Mouse (Mus musculus) right cerebral cortex, postnatal 14 days (tissue): ENCODE measurements around the gene Glis2.

ENCODE experiments used
- DNase-seq: peaks from one replicate; pipeline ENCODE4 v3.0.0; 2022

Glis2 gene

DNA sequence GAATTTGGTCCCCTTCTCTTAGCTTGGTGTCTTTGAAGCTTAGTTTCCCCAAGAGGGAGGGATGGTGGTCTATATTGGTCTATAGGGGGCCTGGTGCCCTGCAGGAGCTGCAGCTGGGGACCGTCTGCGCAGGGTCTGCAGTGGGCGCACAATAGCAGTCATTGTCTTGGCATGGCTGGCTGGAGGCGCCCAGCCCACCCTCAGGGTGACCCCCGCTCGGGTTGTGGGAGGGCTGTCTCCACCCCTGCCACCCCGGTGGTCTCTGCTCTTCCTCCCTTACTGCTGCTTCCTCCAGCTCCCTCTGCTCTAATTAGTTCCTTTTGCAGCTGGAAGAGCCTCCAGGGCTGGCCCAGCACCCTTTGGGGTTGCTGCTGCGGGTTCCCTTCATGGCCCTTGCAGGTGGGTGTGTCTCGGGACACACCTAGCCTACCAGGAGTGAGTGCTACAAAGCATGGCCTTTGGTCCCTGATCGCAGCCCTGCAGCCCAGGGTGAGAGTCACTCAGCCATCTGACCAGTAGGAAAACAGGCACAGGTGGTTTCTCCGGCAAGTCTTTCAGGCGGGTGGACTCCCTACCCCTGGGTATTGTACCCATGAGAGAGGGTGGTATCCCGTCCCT, 11.1 kb downstream of the Glis2 start:
- DNase-seq: no peak

DNA sequence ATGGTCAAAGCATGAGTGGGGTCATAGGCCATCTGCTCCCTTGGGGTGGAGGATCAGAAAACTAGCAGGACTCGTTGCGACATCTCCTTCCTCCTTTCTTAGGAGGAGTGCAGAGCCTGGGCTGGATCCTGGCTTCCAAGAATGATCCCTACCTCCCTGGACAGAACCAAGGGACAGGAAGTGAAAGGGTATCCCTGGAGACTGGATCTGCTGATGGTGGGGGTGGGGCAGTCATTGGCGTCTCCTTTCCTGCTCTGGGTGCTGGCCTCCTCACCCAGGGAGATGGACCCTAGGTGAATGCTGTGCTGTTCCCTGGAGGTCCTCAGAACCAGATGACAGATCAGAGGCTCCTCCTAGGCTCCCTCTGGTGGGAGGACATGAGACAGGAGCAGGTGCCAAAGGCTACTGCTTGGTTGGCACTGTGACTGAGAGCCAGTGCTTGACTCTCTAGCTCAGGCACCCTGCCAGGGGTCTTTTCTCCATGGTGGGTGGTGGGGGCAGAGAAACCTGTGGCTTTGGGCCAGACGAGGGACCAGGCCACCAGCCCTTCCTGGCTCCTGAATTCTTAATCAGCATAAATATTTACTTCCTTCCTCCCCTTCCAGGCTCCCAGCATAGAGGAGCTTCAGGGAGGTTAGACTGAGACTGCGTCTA, 12.0 kb downstream of the Glis2 start:
- peak; percentile 42 for DNase-seq

DNA sequence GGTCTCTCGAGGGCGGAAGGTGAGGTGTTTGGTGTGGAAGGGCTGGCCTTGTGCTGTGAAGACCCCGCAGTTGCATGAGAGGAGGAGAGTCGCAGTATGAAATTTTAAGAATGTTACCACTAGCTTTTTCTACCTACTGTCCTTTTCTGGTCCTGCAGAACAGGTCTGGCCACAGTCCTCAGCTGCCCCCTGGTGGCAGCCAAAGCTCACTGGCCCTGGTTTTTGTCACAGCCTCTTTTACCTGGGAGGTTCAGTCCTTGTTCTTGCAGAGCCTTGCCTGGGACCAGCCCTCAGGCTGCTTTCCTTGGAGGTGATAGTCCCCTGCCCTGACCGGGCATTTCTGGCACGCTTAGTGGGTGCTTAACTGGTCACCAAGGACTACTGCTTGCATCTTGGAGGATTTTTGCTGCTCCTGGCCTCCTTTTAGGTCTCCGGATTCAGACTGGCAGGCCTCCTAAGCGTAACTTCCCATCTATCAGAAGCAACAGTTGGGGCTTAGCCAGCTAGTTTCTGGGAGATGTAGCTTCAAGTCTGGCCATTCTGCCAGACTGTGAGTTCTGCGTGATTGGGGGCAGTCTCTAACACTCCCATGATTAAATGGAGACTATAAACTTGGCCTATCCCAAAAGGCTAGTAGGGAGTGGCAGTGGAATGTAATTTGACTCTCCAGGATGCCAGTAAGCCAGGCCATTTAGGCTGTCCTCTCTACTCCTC, 13.5 kb downstream of the Glis2 start:
- DNase-seq: peak; percentile 75

DNA sequence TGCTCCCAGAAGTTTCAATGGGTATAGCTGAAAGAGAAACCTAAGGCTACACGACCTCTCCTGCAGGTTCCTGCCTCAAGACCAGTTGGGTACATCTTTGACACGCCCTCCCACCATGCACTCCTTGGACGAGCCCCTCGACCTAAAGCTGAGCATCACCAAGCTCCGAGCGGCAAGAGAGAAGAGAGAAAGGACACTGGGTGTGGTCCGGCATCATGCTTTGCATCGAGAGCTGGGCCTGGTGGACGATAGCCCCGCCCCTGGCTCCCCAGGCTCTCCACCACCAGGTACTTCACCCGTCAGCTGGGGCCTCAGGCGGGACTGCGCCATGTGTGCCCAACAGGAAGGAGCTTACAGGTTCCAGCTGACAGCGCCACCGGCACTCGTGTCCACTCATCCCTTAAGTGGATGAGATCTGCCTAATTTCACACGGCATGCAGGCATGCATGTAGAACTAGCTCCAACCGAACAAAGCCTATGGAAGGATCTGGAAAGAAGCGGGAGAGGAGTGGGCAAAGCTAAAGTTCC, 14.1 kb downstream of the Glis2 start:
- no peak for DNase-seq

DNA sequence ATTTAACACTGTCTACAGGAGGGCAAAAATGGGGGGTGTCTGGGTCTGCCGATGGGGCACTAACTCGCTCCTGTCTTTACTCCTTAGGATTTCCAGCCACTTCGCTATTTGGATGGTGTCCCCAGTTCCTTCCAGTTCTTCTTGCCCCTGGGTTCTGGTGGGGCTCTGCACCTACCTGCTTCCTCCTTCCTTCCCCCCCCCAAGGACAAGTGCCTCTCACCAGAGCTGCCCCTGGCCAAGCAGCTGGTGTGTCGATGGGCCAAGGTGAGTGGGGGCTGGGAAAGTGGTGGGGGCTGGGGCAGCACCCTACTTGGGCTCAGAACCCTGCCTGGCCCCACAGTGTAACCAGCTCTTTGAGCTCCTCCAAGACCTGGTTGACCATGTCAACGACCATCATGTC, 16.7 kb downstream of the Glis2 start:
- no peak for DNase-seq

DNA sequence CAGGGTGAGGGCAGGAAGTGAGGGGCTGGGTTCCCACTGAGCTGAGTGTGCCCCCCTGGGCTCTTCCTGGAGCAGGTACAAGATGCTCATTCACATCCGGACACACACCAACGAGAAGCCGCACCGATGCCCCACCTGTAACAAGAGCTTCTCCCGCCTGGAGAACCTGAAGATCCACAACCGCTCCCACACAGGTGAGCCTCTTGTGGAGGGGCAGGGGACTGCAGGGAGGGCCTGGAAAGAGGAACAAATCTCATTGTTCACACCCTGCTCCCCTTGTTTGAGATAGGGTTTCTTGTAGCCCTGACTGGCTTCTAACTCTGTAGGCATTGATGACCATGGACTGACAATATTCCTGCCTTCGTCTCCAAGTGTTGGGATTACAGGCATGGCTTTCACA, 17.2 kb downstream of the Glis2 start:
- DNase-seq: no peak

DNA sequence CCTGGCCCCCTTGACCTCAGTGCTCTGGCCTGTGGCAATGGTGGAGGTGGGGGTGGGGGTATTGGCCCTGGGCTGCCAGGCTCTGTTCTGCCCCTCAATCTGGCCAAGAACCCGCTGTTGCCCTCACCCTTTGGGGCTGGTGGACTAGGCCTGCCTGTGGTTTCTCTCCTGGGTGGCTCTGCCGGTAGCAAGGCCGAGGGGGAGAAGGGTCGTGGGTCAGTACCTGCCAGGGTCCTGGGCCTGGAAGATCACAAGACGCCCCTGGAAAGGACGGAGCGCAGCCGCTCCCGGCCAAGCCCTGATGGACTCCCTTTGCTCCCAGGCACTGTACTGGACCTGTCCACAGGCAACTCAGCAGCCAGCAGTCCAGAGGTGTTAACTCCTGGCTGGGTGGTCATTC, 19.2 kb downstream of the Glis2 start:
- no peak for DNase-seq

DNA sequence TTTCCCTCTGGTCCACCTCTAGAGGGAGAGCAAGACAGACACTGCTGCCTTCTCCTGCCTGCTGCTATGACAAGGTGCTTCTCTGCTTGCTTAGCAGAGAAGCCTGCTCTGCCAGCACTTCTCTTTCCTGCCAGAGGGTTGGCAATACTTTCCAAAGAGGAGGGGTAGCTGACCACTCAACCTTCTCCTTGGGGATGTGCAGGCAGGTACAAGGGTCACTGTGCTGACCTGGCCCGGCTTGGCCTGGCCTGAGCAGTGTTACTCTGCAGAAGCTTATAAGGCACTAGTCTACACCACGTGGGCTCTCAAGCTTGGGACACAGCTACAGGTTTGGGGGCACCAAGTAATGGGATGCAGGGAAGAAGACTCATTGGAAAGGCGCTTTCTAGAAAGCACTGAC, 20.1 kb downstream of the Glis2 start:
- no peak for DNase-seq

DNA sequence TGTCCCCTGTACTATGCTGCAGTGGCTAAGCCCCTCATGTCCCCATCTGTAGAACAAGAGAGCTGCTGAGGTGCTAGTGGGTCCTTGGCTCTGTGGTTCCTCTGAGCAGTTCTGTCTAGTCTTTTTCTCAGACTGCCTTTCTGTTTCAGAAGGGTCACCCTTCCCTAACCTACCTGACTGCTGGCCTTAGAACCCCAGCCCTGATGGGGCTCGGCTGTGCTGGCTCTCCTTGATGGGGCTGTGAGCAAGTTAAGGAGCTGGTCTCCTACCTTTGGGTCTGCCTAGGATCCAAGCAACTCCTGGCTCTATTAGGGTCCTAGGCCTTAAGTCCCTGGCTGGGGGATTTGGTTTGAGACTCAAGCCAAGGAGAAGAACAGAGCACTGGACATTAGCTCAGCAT, 20.8 kb downstream of the Glis2 start:
- no peak for DNase-seq

DNA sequence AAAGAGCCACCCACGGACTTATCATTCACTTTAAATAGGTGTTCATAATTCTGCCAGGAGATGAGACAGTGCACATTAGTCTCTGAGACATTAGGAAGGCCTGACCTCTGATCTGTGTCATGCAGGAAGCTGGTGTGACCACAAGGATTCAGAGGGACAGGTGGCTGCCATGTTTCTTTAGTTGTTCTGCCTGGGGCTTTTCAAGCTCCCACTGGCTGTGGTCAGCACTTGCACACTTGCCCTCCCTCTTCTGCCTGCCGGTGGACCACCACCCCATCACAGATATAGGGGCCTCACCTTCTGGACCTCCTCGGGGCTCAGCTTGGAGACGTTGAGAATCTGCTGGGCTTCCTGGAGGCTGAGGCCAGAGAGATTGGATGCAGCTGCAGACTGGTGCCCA, 22.3 kb downstream of the Glis2 start:
- DNase-seq: no peak

DNA sequence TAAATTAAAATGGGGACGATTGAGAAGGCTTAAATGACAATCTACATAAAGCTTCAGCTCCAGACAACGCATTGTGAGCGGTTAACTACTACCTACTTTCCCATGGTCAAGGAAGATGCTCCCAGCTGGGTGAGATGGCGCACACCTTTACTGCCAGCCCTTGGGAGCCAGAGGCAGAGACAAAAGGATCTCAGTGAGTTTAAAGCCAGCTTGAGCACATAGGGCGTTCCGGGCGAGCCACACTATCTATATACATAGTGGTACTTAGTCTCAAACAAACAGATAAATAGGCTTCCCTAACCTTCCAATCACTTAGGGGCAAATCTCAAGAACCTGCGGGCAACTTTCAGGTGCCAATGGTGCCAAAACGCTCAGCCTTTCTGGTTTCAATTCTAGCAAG, 29.6 kb downstream of the Glis2 start:
- DNase-seq: no peak

DNA sequence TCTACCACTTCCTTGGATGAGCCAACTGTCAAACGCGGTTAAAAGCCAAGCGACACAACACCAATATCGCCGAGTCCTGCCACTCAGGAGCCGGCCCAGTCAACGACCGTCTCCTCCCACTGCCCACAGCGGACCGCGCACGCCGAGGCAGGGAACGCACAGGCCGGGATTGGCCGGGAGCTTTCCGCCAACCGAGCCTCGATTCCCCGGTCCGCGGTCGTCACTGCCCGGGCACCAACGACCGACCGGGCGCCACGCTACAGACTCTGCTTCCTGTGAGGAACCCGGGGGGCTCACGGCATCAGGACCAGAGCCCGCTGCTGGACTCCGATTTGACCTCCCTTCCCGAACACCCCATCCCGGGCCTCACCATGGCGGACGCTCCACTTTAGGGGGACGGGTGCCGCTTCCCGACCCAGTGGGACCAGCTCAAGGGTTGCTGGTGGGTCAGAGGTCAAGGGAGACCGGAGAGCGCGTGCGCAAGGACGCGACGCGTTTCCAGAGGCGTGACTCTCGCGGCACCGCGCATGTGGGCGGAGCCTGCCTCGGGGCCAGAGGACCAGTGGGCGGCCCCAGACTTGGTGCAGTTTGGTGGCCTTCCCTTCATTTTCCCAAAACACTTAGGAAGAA, 30.1 kb downstream of the Glis2 start, which contains the start of gene Pam16:
Gene Pam16, minus strand, starts transcription at position 508 of the 630 bp plus-strand sequence.
- DNase-seq: peak; percentile 93

DNA sequence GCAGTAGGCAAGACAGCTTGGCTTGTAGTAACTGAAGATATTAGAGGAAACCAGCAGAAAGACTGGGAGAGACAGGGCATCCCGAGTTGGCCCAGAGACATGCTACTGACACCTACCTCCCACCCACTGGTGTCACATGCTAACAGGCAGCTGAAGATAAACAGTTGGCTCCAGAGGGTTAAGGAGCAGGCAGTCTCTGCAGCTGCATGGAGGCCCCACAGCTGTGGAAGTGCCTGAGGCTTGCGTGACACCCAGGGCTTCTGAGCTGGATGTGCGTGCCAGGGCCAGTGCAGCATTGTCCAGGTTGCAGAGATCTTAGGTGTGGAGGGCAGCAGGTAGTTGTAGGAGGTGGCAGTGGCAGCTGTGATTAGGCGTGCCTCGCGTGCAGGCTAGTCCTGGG, 32.6 kb downstream of the Glis2 start:
- no peak for DNase-seq

DNA sequence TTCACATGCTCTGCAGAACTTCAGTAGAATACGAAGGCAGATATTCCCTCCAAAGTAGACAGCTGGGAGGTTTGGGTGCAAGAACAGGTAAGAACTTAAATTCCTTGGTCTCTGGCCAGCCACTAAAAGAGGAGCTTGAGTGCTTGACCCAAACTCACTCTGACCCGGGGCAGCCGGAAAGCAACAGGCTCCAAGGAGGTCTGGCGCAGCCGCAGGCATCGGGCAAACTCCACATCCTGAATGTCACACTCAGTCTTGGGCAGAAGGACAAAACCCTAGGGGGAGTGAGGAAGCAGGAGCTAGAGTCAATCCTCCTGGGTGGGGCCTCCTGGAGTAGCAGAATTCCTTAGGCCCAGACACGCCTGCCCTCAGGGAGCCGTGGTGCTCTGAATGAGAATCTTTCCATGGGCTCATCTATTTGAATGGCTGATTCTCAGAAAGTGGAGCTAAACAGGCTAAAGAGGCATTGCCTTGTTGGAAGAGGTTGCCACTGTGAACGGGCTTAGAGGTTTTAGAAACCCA, 34.4 kb downstream of the Glis2 start:
- no peak for DNase-seq

DNA sequence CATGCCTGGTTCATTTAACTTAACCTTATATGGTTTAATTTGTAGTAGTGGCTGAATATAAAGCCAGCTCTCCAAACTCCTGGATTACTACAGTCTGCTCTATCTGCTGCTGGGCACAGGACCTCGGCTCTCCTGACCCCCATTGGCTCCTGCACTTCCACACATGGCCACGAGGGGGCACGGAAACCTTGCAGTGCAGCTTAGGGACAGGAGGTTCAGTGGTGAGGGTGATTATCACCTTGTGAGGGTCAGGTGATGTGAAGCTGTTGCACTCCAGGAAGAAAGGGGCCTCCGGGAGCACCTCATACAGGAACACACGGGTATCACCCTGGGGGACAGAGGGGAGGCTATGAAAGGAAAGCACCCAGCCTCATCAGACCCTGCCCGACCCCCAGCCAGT, 35.4 kb downstream of the Glis2 start:
- DNase-seq: peak; percentile 75

DNA sequence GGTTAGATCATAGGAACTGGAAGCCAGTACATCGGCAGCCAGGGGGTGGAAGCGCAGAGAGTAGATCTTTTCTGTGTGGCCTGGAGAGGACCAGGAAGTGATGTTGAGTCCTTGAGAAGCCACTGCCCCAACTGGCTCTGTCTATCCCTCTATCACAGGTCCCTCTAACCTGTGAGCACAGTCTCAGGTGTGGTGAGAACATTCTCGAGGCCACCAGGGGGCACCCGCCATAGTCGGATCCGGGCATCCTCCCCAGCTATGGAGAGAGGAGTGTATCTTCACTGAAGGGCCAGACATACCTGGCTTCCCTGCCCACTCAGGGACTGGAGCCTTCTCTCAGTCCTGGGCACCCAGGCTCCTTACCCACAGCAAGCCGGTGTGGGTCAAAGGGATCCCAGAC, 37.5 kb downstream of the Glis2 start:
- DNase-seq: no peak

DNA sequence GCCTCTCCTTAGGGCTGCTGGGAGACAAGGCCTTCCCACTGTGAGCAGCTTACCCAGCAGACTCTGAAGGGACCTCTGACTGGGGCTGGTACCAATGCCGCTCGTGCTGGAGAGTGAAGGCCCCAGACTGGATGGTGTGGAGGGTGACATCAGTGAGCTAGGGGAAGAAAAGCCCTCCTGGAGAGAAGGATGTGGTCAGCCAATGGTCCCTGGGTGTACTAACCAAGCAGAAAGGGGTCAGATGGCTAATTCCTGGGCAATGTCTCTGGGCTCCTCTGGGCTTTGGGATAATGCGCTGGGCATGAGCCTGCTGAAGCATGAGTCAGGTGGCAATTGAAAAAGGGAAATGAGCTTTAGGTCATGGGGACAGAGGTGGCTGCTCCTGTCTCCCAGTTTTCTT, 39.1 kb downstream of the Glis2 start:
- DNase-seq: no peak

DNA sequence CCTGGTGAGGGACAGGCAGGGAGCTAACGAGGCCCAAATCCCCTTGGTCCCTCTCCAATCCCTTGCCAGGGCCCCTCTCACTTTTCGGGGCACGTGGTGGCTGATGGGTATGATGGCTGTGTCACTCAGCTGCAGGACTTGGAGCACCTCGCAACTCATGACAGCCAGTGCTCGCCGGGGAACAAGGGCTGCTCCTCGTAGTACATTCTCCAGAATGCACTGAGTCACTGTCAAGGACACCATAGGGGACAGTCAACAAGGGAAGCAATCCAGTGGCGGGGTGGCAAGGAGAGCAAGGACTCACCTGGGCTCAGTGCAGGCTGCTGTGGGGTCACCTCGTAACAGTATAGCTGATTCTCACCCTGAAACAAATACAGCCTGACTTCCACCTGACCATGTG, 40.2 kb downstream of the Glis2 start:
- DNase-seq: no peak

DNA sequence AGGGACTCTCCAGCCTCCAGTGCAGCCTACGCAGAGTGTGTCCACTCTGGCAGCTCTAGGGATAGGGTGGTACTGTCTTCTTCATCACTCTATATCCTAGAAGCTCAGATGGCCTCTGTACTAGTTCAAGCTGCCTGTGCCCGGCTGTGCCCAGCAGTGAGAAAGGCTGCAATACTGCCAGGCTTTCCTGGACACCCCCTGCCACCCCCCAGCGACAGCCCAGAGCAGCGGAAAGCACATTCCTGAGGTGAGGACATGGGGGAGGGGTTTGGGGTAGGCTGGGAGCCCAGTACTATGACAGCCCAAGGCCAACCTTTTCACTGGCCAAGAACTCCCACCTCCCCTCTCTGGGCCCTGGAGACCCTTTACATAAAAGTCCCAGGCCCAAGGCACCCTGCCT, 41.2 kb downstream of the Glis2 start:
- DNase-seq: no peak

DNA sequence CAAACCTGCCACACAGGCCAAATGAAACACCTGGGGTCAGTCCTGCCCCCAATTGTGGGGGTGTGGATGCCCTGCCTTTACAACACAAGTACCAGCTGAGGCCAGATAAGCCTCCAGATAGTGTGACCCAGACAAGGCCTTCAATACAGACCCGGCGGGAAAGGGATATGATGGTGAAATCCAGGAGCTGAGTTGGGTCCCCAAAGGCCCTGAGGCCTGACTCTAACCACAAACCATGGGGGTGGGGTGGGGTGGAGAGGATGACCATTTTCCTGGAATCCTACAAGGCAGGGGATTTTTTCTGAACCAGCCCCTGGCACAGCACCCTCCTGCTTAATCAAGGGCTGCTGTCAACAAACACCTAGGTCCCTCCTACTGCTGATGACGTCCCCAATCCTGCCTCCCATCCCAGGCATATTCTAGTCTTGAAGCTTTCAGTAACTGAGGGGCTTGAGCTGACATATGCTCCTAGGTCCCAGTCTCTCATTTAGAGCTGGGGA, 44.4 kb downstream of the Glis2 start:
- DNase-seq: no peak

DNA sequence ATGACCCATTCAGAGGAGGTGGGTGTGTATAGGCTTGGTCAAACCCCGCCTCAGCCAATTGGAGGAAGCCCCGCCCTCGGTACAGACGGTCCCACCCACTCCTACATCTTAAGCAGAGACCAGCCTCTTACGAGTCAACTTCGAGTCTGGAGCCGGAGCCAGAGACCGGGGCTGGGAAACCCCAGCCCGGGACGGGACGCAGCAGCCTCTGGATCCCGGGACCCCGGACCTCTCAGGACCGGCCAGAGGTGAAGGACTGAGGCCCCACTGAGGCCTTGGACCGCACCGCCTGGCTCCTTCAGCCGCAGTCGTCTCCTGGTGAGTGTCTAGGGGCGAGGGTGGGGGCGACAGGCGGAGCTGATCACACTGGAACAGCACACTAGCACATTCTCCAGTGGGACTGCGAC, 45.3 kb downstream of the Glis2 start, which contains the start of the genes Vasn and Dnaja3:
Gene Vasn, plus strand, starts transcription at position 111 of the 407 bp plus-strand sequence.
Gene Dnaja3, plus strand, starts transcription at position 159 of the 407 bp plus-strand sequence.
- DNase-seq: peak; percentile 66

DNA sequence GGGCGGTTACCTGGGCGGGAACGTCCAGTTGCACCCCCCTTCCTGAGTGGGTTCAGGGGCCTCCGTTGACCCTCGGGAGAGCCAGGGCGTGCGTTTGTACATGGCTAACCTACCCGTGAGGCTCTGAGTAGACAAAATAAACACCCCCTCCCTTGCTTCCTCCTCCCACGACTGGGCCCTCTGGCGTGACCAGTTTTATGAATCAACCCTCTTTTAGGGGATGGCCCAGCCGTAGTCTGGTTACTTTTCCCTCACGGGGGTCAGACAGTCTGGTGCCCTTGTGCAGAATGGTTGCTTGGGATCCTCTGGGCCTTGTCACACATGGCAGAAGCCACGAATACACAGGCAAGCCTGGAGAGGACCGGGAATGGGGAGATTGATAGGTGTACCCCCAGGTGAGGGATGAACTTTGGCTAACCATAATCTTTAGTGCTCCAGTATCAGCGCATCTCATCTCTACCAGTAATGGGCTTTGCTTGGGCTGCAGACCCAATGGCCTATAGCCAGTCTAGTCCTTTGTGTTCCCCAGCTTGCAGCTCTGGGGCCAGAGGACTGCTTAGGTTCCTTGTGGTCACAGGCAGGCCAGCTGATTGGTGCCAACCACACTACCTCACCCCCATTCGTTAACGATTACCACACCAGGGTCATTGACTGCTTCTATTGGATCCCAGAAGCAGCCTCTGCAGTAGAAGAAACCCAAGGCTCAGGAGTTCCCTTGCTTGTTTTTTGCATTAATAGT, 45.9 kb downstream of the Glis2 start:
- no peak for DNase-seq
